Mouse (Mus musculus): ENCODE data around the gene Dnajc19. TPM values are rescaled to one million over a fixed set of nuclear protein-coding genes. Genes with fewer than 3 reads are reported as not detected.

Dnajc19 gene
- polyA plus RNA-seq, 1 experiment from 2014 or later = 140 TPM

DNA sequence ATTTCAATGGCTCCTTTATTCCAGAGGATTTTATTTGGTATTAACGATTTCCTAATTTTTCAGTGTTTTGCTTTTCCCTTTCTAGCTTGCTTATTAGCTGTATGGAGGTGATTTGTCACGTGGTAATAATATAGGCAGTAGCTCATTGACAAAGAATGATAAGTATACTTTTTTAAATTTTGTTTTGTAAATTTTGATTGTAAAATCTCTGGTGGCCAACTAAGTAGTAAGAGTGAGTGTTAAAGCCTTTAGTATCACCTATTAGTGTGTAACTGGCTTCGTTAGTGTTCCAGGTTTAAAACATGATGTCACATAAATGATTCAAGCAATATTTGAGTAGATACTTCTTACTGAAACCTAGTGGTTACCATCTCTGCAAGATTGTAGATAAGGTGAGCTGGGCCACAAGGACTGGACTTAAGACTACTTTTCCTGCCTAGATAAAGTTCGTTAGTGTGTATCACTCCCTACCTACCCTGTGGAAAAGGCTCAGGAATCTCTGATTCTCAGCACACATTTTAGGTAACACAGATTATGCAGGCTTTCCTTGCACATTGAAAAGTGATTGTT, 59.8 kb downstream of the Dnajc19 start:
- H3K4me3 ChIP-seq = peak overlapping the region; percentile 96
- H3K4me1 ChIP-seq = peaks cover 5% of the 10 kb centered on the region
- H3K27ac ChIP-seq = no peak overlapping the region
- no peaks in the 10 kb centered on the region for H3K27me3 ChIP-seq
- no peak for ATAC-seq (ENCODE audit: insufficient number of reproducible peaks, insufficient read depth, low FRiP score, low TSS enrichment, low read depth)
- no peaks in the 10 kb centered on the region for H3K9me3 ChIP-seq
- H3K4me2 ChIP-seq = peak overlapping the region; percentile 73
- WGBS = 71% methylated on average over 4 of the region's 4 CpGs
- no peaks in the 10 kb centered on the region for H3K36me3 ChIP-seq
- peak overlapping the region; percentile 99; the same call in 1 of the 2 replicates for H3K9ac ChIP-seq

DNA sequence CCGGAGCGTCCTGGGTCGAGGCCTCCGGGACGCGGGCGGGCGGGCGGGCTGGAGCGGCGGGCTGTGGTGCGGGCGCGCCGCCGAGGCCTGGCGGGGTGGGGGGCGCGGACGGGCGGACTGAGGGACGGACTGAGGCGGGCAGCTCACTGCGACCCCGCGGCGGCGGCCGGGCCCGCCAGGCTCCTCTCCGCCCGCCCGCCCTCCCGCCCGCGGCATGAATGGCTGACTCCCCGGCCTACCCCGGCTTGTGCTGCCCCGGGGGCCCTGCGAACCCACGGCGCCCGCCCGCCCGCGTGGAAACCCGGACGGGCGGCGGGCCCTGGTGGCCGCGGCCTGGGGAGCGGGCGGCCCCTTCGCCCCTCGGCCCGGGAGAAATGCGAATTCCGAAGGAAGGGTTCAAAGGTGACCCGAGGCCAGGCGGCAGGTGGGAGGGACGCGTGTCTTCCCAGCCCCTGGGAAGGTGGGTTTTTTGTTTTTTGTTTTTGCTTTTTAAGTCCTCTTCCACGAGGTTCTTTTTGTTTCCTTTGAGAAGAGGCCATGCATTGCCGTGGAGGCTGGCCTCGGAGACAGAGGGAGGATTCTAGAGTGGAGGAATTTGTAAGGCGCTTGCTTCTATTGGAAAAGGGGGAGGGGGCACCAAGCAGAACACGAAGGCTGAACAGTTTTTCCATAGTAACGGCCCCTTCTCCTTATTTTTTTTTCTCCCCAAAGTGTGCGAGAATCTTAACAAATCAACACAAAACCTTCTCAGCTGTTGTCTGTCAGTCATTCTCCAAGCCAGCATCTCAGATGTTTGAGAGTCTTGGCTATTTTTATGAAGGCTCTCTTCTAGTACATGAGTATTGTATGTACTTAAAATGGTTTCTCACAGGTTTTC, 60.5 kb downstream of the Dnajc19 start:
- peak overlapping the region; percentile 94 for H3K27ac ChIP-seq
- H3K4me2 ChIP-seq = peak overlapping the region; percentile 73
- H3K9ac ChIP-seq = peak overlapping the region; percentile 99
- peak overlapping the region; percentile 96 for H3K4me3 ChIP-seq
- H3K9me3 ChIP-seq = no peaks in the 10 kb centered on the region
- peaks cover 5% of the 10 kb centered on the region for H3K4me1 ChIP-seq
- WGBS = under 1% methylated on average over 69 of the region's 70 CpGs
- no peaks in the 10 kb centered on the region for H3K36me3 ChIP-seq
- H3K27me3 ChIP-seq = no peaks in the 10 kb centered on the region
- ATAC-seq (ENCODE audit: insufficient number of reproducible peaks, insufficient read depth, low FRiP score, low TSS enrichment, low read depth) = peak; percentile 59

GRCm38 (mm10) chr3:34019540-34020381, 61.4 kb downstream of the Dnajc19 start, which contains the start of gene Fxr1:
Fxr1 (plus strand) TSS chr3:34019943.
- peak within 1 kb of the TSS; percentile 94 for H3K27ac ChIP-seq
- peak within 1 kb of the TSS; percentile 96 for H3K4me3 ChIP-seq
- no peaks in the 10 kb centered on the region for H3K36me3 ChIP-seq
- H3K9ac ChIP-seq = peak within 1 kb of the TSS; percentile 99
- peak; percentile 95 for ATAC-seq (ENCODE audit: insufficient number of reproducible peaks, insufficient read depth, low FRiP score, low TSS enrichment, low read depth)
- H3K4me2 ChIP-seq = peak within 1 kb of the TSS; percentile 73
- H3K9me3 ChIP-seq = no peaks in the 10 kb centered on the region
- H3K27me3 ChIP-seq = no peaks in the 10 kb centered on the region
- WGBS = under 1% methylated on average over 75 of the region's 97 CpGs
- peaks cover 5% of the 10 kb centered on the region for H3K4me1 ChIP-seq

- no peak overlapping the region for H3K27ac ChIP-seq
- H3K4me3 ChIP-seq = no peak overlapping the region
- ATAC-seq (ENCODE audit: insufficient number of reproducible peaks, insufficient read depth, low FRiP score, low TSS enrichment, low read depth) = no peak
- H3K36me3 ChIP-seq = no peaks in the 10 kb centered on the region
- H3K4me2 ChIP-seq = no peak overlapping the region
- WGBS = 48% methylated on average over 6 of the region's 6 CpGs
- no peaks in the 10 kb centered on the region for H3K27me3 ChIP-seq
- H3K4me1 ChIP-seq = no peaks in the 10 kb centered on the region
- H3K9me3 ChIP-seq = no peaks in the 10 kb centered on the region
- no peak overlapping the region for H3K9ac ChIP-seq
Observed at GRCm38 (mm10) chr3:34008191-34008590, 72.9 kb downstream of the Dnajc19 start.

DNA sequence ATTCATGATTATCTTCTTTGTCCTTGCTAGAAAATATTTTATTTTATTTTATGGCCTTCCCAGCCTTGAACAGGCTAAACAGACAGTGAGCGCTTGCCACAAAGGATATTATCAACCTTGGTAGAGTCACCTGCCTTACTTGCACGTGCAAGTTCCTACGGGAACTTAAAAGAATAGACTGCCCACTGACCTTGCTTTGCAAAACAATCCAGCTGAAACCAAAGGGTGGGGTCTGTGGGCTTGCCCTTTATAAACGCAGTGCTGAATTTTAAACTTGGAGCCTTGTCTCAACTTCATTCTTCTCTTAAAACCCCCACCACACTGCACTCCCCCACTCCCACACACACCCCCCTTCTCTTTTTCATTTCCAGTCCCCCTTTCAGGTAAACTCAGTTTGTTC, 73.5 kb downstream of the Dnajc19 start:
- ATAC-seq (ENCODE audit: insufficient number of reproducible peaks, insufficient read depth, low FRiP score, low TSS enrichment, low read depth) = no peak
- WGBS = 56% methylated on average over 4 of the region's 4 CpGs
- Histone ChIP-seq H3K4me2 (no peak overlapping the region), H3K9ac (no peak overlapping the region), H3K4me3 (no peak overlapping the region), H3K27me3 (no peaks in the 10 kb centered on the region), H3K27ac (no peak overlapping the region), H3K9me3 (no peaks in the 10 kb centered on the region), H3K36me3 (no peaks in the 10 kb centered on the region), H3K4me1 (no peaks in the 10 kb centered on the region)

DNA sequence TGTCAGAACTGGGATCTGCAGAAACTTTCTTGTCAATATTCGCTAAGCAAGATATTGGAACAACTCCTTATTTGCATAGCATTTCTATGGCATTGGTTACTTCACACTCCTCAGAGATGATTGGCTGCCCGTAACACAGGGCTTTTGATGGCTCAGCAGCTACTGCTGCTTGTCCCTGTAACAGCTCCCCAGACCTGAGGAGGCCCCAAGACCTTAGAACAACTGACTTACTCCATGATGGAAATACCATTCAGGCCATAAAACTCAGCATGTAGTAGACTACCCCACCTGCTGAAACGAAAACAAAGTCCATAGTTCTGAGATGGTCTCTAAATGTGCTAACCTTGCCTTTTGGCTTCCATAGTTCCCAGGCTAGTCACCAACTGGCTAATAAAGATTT, 74.3 kb downstream of the Dnajc19 start:
- H3K27ac ChIP-seq = no peak overlapping the region
- no peaks in the 10 kb centered on the region for H3K9me3 ChIP-seq
- H3K9ac ChIP-seq = no peak overlapping the region
- no peaks in the 10 kb centered on the region for H3K27me3 ChIP-seq
- no peak overlapping the region for H3K4me3 ChIP-seq
- no peak overlapping the region for H3K4me2 ChIP-seq
- H3K36me3 ChIP-seq = no peaks in the 10 kb centered on the region
- WGBS = 74% methylated on average over 3 of the region's 3 CpGs
- ATAC-seq (ENCODE audit: insufficient number of reproducible peaks, insufficient read depth, low FRiP score, low TSS enrichment, low read depth) = no peak
- no peaks in the 10 kb centered on the region for H3K4me1 ChIP-seq

DNA sequence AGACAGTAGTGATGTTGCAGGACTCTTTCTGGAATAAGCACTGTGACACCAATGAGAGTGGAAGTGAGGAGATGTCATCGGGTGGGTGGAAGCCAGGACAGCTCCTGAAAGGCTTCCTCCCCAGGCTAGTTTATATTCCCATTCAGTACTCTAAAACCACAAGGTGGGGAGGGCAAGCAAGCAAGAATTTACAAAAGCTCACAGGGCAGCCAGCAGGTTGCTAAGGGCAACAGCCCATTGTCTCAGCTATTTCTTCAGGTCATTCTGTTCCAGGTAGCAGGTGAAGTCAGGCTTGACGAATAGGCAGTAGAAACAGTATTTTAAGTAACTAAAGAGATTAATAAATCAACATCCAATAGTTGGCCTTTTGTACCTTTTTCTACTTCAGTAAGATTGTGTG, 74.8 kb downstream of the Dnajc19 start:
- 48% methylated on average over 2 of the region's 2 CpGs for WGBS
- Histone ChIP-seq H3K4me3 (no peak overlapping the region), H3K4me1 (no peaks in the 10 kb centered on the region), H3K9ac (no peak overlapping the region), H3K4me2 (no peak overlapping the region), H3K27ac (no peak overlapping the region), H3K36me3 (no peaks in the 10 kb centered on the region), H3K27me3 (no peaks in the 10 kb centered on the region), H3K9me3 (no peaks in the 10 kb centered on the region)
- no peak for ATAC-seq (ENCODE audit: insufficient number of reproducible peaks, insufficient read depth, low FRiP score, low TSS enrichment, low read depth)

Other genes with a start within 250 kb of the Dnajc19 start
- gene Ccdc39, start 237.0 kb downstream of the Dnajc19 start, polyA plus RNA-seq (2015; fragmentation: Nextera tagmentation; extraction: Ambion mirVana) = 3.8 and 6.9 TPM in 2 replicates
- 61.9 and 64.5 TPM in 2 replicates for gene Fxr1, start 61.4 kb downstream of the Dnajc19 start, polyA plus RNA-seq (2015; fragmentation: Nextera tagmentation; extraction: Ambion mirVana)

Measured in embryonic facial prominence, embryonic 13.5 days (tissue).